Mouse (Mus musculus): ENCODE data around the gene Sap18.

DNA sequence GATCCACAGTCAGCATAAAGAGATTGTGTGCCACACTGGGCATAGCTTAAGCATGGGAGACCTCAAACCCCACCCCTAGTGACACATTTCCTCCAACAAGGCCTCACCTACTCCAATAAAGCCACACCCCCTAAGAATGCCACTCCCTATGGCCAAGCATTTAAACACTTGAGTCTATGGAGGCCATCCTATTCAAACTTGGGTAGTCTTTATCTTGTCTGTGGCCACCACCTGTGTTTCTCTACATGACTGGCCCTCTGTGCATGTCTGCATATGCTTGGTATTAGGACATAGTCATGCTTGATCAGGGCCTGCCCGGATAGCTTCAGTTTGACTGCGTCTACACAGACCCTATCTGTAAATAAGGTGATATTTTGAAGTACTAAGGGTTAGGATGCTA is 42.3 kb upstream of the Sap18 start:
- no peak for TF ChIP-seq POLR2A (IDR thresholded peaks at IDR 0.05; ENCODE audit: control insufficient read depth, extremely low read depth, insufficient read depth, low read length, poor library complexity)
- no peak for TF ChIP-seq CTCF (IDR thresholded peaks at IDR 0.05; ENCODE audit: borderline replicate concordance, control insufficient read depth, extremely low read depth, insufficient read depth, low read length, poor library complexity)

Data from thymus, adult 2 months (tissue).